Mouse (Mus musculus): ENCODE measurements around the gene Alg13. TPM values are rescaled to one million over a fixed set of nuclear protein-coding genes. Genes with fewer than 3 reads are reported as not detected.

Gene Alg13
- polyA plus RNA-seq, 1 experiment: 9.3 TPM

Other genes with a start within 250 kb of the Alg13 start
- 0.08 and 0.11 TPM in 2 replicates for gene A730046J19Rik, start 164.1 kb upstream of the Alg13 start, polyA plus RNA-seq (2012; rRNA removed)
- not detected in 2 replicates for gene Trpc5os, start 138.8 kb downstream of the Alg13 start, polyA plus RNA-seq (2012; rRNA removed)

Measured in frontal cortex, adult 2 months (tissue).